Mouse (Mus musculus) ES-E14 (cell line): ENCODE data around the gene Alpl. TPM values are rescaled to one million over a fixed set of nuclear protein-coding genes. Genes with fewer than 3 reads are reported as not detected.

Experiments
- DNase-seq: peaks from one replicate; pipeline ENCODE4 v3.0.0-alpha.2; 2013; ENCODE audit warnings: low read depth, low spot score
- H3K27ac ChIP-seq: 2 replicates; pipeline ENCODE4 v1.5.1; 2012; ENCODE audit warnings: low read depth, mild to moderate bottlenecking, low read length, moderate library complexity, mixed read lengths; ENCODE audit not compliant: poor library complexity, insufficient read depth, severe bottlenecking
- H3K36me3 ChIP-seq: 2 replicates; pipeline ENCODE4 v1.6.1; 2012; ENCODE audit warnings: mild to moderate bottlenecking, low read length, moderate library complexity, mixed read lengths; ENCODE audit not compliant: control insufficient read depth, poor library complexity, insufficient read depth, severe bottlenecking
- H3K4me1 ChIP-seq, 2 experiments: fragments of 150-350 bp in 1 of 2; sonication (generic) in 1 of 2; 2 replicates each; pipeline ENCODE4 v1.6.1; 2012; ENCODE audit warnings: low read length in 2 of 2, mild to moderate bottlenecking in 1 of 2, mixed read lengths in 1 of 2; ENCODE audit not compliant: control insufficient read depth in 2 of 2, insufficient read depth in 2 of 2, poor library complexity in 1 of 2
- H3K4me3 ChIP-seq, 2 experiments: fragments of 150-350 bp in 1 of 2; sonication (generic) in 1 of 2; 2 replicates each; pipeline ENCODE4 v1.5.1; 2012; ENCODE audit warnings: low read length in 2 of 2, low read depth in 1 of 2, mild to moderate bottlenecking in 1 of 2, mixed read lengths in 1 of 2; ENCODE audit not compliant: insufficient read depth in 1 of 2, poor library complexity in 1 of 2, severe bottlenecking in 1 of 2
- H3K9ac ChIP-seq: 2 replicates; pipeline ENCODE4 v1.6.1; 2012; ENCODE audit warnings: low read depth, mild to moderate bottlenecking, low read length, mixed read lengths; ENCODE audit not compliant: poor library complexity, insufficient read depth, severe bottlenecking
- H3K9me3 ChIP-seq: fragments of 150-350 bp; sonication (generic); 2 replicates; pipeline ENCODE4 v1.6.1; 2012; ENCODE audit warnings: low read depth, mild to moderate bottlenecking, low read length; ENCODE audit not compliant: control insufficient read depth, insufficient read depth
- CHD2 ChIP-seq: IDR thresholded peaks from 2 replicates; pipeline ENCODE4 v1.6.1; 2014; ENCODE audit warnings: mild to moderate bottlenecking, low read depth, low read length, inconsistent platforms
- HCFC1 ChIP-seq: IDR thresholded peaks from 2 replicates; pipeline ENCODE4 v1.6.1; 2012; ENCODE audit warnings: low read length, inconsistent platforms, borderline replicate concordance; ENCODE audit not compliant: insufficient read depth
- MAFK ChIP-seq: IDR thresholded peaks from 2 replicates; pipeline ENCODE4 v1.6.1; 2014; ENCODE audit warnings: mild to moderate bottlenecking, low read depth, low read length, inconsistent platforms; ENCODE audit not compliant: insufficient read depth
- ZC3H11A ChIP-seq: IDR thresholded peaks from 2 replicates; pipeline ENCODE4 v1.6.1; 2012; ENCODE audit warnings: low read depth, mild to moderate bottlenecking, inconsistent platforms, low read length, borderline replicate concordance
- ZNF384 ChIP-seq: IDR thresholded peaks from 2 replicates; pipeline ENCODE4 v1.6.1; 2012; ENCODE audit warnings: low read depth, low read length, inconsistent platforms
- in situ Hi-C, 2 experiments: fragments of 600-800 bp; cut with MboI; formaldehyde crosslinking; loops; one replicate each; pipeline ENCODE4 v1.15.1; 2025; ENCODE audit warnings: low sequenced_read_pairs in 2 of 2, inconsistent platforms in 1 of 2; ENCODE audit not compliant: unreplicated experiment in 2 of 2
- total RNA-seq: library from RNA; depleted of rRNA; stranded (reverse); fragments of 300-350 nt; gene quantifications from 2 replicates; pipeline ENCODE4 v1.2.3, GENCODE M21; 2012

Alpl gene
- total RNA-seq, 1 experiment: 234 TPM

DNA sequence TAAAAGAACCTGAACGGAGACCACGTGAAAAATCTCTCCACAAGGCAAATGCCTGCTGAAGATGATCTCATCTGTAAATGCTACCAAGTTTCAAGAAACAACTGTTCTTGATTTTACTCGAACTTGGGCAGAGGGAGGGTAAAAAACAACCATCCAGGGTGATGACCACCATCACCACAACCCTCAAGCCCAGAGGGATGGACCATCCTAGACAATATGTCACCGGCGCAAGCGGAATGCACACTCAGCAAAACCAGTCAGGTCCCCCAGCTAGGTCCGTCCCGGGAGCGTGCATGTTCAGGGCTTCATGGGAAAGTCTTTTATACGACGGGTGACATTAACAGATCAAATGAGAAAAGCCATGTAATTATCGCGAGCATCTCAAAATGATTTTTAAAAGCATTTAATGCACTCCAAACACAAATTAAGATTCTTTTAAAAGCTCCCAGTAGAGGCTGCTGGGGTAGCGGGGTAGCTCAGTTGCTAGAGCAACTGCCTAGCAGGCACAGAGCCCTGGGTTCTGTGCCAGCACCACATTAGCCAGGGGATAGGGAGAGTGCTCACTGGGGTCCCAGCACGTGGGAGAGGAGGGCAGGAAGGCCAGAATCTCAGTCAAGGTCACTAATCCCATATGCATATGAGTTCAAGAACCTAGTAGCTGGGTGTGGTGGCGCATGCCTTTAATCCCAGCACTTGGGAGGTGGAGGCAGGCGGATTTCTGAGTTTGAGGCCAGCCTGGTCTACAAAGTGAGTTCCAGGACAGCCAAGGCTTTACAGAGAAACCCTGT is 17.6 kb downstream of the Alpl start:
- in situ Hi-C loops: no loop called here

DNA sequence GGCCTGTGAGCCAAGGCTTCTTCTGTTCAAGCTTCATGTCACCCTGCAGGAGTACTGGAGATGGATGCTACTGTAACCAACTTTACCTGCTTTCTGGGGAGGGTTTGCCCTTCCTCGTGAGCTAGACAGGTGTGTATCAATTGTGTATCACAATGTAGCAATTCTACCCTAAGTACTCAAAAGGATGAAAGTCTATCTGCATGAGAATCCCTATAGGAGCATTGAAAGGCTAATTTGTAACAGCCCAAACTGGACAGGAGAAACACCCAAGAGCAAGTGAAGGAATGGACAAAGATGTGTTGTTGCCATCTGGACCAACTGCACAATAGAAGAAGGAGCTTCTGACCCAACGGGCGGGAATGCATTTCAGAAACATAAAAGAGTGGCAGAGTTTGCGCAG is 18.3 kb downstream of the Alpl start:
- Histone ChIP-seq H3K9me3 (no peaks in the 10 kb centered on the region), H3K27ac (peak overlapping the region; percentile 85), H3K9ac (no peak overlapping the region), H3K4me1 (peaks cover 14 to 22% of the 10 kb centered on the region in 2 experiments), H3K4me3 (0 out of 4 replicates have a peak overlapping the region, but pooled peaks of 1 of the 2 experiments have one; percentile 0), H3K36me3 (peaks cover 3% of the 10 kb centered on the region)
- DNase-seq: no peak
- TF ChIP-seq ZNF384 (no peak), CHD2 (no peak; the same call in 1 of the 2 replicates), MAFK (0 out of 2 replicates have a peak, but pooled peaks have one; percentile 2), HCFC1 (no peak), ZC3H11A (no peak)
- in situ Hi-C loops: no loop called here

More for the DNA sequence above, 17.6 kb downstream of the Alpl start:
- TF ChIP-seq MAFK (peak; percentile 95), CHD2 (no peak), ZC3H11A (no peak), ZNF384 (no peak), HCFC1 (peak; percentile 41; the same call in 1 of the 2 replicates)
- peaks cover 11 to 22% of the 10 kb centered on the region in 2 experiments for H3K4me1 ChIP-seq
- H3K4me3 ChIP-seq: 0 out of 4 replicates have a peak overlapping the region, but pooled peaks of 1 of the 2 experiments have one; percentile 0
- peak overlapping the region; percentile 23 for H3K9ac ChIP-seq
- DNase-seq: no peak
- peaks cover 5% of the 10 kb centered on the region for H3K36me3 ChIP-seq
- no peaks in the 10 kb centered on the region for H3K9me3 ChIP-seq
- H3K27ac ChIP-seq: peak overlapping the region; percentile 85

DNA sequence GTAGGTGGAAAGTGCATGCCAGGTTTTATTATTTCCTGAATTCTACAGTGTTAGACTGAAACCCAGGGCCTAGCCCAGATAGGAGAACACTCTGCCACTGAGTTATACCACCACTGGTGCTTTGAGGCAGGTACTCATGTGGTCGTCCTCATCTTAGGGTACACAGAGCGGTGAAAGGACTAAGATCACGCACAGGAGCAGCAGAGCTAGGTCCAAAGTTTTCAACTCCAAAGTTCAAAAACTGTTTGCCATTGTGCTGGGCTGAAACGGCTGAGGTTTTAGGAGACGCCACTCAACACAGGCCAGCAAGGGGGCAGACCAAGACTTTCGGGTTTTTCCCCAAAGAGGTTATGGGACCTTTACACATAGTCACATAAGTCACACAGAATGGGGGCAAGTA is 21.7 kb downstream of the Alpl start:
- Histone ChIP-seq H3K36me3 (peaks cover 5% of the 10 kb centered on the region), H3K4me3 (no peak overlapping the region), H3K9ac (no peak overlapping the region), H3K27ac (0 out of 2 replicates have a peak overlapping the region, but pooled peaks have one; percentile 12), H3K9me3 (no peaks in the 10 kb centered on the region), H3K4me1 (peaks cover 26 to 43% of the 10 kb centered on the region in 2 experiments)
- DNase-seq: no peak
- TF ChIP-seq ZC3H11A (no peak), MAFK (no peak), CHD2 (no peak), ZNF384 (no peak), HCFC1 (no peak)
- in situ Hi-C loops: no loop called here

DNA sequence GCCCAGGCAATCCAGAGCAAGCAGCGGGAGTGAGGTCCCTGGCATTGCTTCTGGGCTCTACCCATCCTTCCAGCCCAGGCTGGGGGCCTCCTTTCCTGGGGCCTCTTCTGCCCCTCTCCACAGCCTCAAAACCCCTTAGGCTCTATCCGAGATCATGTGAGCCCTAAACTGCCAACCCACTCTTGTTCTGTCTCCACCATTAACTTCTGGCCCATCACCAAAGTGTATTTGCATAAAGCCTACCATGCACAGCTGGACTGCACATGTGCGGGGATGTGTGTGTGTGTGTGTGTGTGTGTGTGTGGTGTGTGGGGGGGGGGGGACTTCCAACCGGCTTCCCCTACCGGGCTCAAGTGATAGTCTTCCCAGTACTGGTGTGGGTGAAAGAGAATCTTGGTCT is 22.2 kb downstream of the Alpl start:
- no peak for DNase-seq
- H3K27ac ChIP-seq: no peak overlapping the region
- H3K4me1 ChIP-seq: peaks cover 28 to 48% of the 10 kb centered on the region in 2 experiments
- H3K9ac ChIP-seq: no peak overlapping the region
- H3K9me3 ChIP-seq: no peaks in the 10 kb centered on the region
- peaks cover 5% of the 10 kb centered on the region for H3K36me3 ChIP-seq
- no peak for TF ChIP-seq ZC3H11A
- no peak for TF ChIP-seq MAFK
- no peak for TF ChIP-seq CHD2
- no peak for TF ChIP-seq ZNF384
- in situ Hi-C loops: no loop called here
- no peak overlapping the region for H3K4me3 ChIP-seq
